Mouse (Mus musculus): ENCODE data around the gene Ptger3. TPM values are rescaled to one million over a fixed set of nuclear protein-coding genes. Genes with fewer than 3 reads are reported as not detected.
A peak's percentile ranks its signal among the peaks of the same experiment; 100 is the strongest.

Ptger3 gene
- 1.8 and 2.0 TPM in 2 replicates for polyA plus RNA-seq (2016; fragmentation: Nextera tagmentation; extraction: Ambion mirVana)

DNA sequence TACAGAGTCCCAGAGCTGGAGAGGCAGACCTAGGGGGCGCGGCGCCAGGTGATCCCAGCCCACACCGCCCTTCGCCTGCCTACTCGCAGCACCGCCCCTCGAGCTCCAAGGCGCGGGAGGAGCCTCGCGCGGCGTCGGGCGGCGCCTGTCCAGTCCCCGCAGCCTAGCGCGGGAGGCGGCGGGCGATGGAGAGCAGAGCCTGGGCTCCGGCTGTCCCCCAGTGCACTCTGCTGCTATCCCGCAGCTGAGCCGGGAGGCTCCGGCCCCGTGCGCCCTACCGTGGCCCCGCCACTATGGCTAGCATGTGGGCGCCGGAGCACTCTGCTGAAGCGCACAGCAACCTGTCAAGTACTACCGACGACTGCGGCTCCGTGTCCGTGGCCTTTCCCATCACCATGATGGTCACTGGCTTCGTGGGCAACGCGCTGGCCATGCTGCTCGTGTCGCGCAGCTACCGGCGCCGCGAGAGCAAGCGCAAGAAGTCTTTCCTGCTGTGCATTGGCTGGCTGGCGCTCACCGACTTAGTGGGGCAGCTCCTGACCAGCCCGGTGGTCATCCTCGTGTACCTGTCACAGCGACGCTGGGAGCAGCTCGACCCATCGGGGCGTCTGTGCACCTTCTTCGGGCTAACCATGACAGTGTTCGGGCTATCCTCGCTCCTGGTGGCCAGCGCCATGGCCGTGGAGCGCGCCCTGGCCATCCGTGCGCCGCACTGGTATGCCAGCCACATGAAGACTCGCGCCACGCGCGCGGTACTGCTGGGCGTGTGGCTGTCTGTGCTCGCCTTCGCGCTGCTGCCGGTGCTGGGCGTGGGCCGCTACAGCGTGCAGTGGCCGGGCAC, at the start of gene Ptger3:
Gene Ptger3, plus strand, starts transcription at position 168 of the 841 bp plus-strand sequence.
- Histone ChIP-seq H3K9ac (peak within 1 kb of the TSS; percentile 57), H3K4me3 (peak within 1 kb of the TSS; percentile 50), H3K27me3 (replicated peaks) (peaks cover 52% of the 10 kb centered on the region), H3K9me3 (replicated peaks) (no peaks in the 10 kb centered on the region), H3K36me3 (no peaks in the 10 kb centered on the region), H3K4me1 (replicated peaks) (peaks cover 14% of the 10 kb centered on the region), H3K4me2 (peak within 1 kb of the TSS; percentile 87), H3K27ac (ENCODE audit: poor library complexity, severe bottlenecking) (no peak within 1 kb of the TSS)
- ATAC-seq (ENCODE audit: insufficient number of reproducible peaks, low FRiP score) = peak; percentile 60
- 2% methylated on average over 84 of the region's 84 CpGs for WGBS

- ATAC-seq (ENCODE audit: insufficient number of reproducible peaks, low FRiP score) = peak; percentile 49
- WGBS = 19% methylated on average over 2 of the region's 2 CpGs
- peak overlapping the region; percentile 34; the same call in 1 of the 2 replicates for H3K27ac ChIP-seq (ENCODE audit: poor library complexity, severe bottlenecking)
These were observed 48.7 kb upstream of the Ptger3 start for GRCm38 (mm10) chr3:157517992-157518391.

DNA sequence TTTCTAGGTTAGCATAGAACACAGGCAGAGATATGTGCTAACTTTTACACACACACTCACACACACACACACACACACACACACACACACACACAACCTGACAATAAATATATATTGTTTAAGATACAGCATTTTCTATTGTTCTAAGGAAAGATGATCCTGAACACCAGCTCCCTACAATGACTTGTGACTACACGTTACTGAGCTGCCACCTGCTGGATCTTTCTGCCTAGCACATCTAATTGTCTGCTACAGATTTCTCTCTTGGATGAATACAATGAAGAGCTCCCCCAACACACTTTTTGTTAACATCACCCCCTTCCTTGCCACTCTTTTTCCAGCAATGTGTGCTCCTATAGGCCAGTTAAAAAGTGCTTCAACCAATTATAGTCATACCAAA, 46.3 kb upstream of the Ptger3 start:
- H3K4me3 ChIP-seq = no peak overlapping the region
- WGBS = 0% methylated on average over 1 of the region's 1 CpGs
- ATAC-seq (ENCODE audit: insufficient number of reproducible peaks, low FRiP score) = no peak

More at GRCm38 (mm10) chr3:157517992-157518391, 48.7 kb upstream of the Ptger3 start:
- H3K4me2 ChIP-seq = no peak overlapping the region
- no peaks in the 10 kb centered on the region for H3K9me3 ChIP-seq (replicated peaks)
- peaks cover 15% of the 10 kb centered on the region for H3K27me3 ChIP-seq (replicated peaks)
- H3K4me1 ChIP-seq (replicated peaks) = peaks cover 36% of the 10 kb centered on the region
- H3K36me3 ChIP-seq = no peaks in the 10 kb centered on the region
- H3K9ac ChIP-seq = no peak overlapping the region
- H3K4me3 ChIP-seq = no peak overlapping the region

DNA sequence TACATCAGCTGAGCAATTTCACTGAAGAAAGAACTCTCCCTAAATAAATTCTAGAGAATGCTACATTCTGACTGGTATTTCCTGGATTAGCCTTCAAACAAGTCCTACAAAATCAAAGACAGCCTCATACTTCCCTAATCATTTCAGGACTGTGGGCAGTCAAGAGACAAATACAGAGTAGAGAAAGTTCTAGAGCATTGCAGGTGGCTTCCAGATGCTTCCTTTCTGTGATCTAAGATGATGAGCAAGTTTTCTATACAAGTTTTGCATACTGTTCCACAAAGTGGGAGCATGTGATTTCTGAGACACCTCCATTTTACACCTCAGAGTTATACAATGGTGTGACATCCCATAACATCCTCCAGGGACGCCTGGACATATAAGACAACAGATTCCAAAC, 42.9 kb upstream of the Ptger3 start:
- no peaks in the 10 kb centered on the region for H3K36me3 ChIP-seq
- peaks cover 47% of the 10 kb centered on the region for H3K27me3 ChIP-seq (replicated peaks)
- peaks cover under 1% of the 10 kb centered on the region; the same call in 1 of the 2 replicates for H3K4me1 ChIP-seq (replicated peaks)
- WGBS = 33% methylated on average over 1 of the region's 1 CpGs
- H3K27ac ChIP-seq (ENCODE audit: poor library complexity, severe bottlenecking) = no peak overlapping the region
- no peak for ATAC-seq (ENCODE audit: insufficient number of reproducible peaks, low FRiP score)
- H3K9ac ChIP-seq = no peak overlapping the region
- no peaks in the 10 kb centered on the region for H3K9me3 ChIP-seq (replicated peaks)
- H3K4me2 ChIP-seq = no peak overlapping the region
- H3K4me3 ChIP-seq = no peak overlapping the region

More for the DNA sequence above, 46.3 kb upstream of the Ptger3 start:
- peaks cover 26% of the 10 kb centered on the region for H3K4me1 ChIP-seq (replicated peaks)
- no peaks in the 10 kb centered on the region for H3K9me3 ChIP-seq (replicated peaks)
- H3K27me3 ChIP-seq (replicated peaks) = peaks cover 28% of the 10 kb centered on the region
- H3K4me2 ChIP-seq = no peak overlapping the region
- H3K9ac ChIP-seq = no peak overlapping the region
- H3K27ac ChIP-seq (ENCODE audit: poor library complexity, severe bottlenecking) = no peak overlapping the region
- H3K36me3 ChIP-seq = no peaks in the 10 kb centered on the region

GRCm38 (mm10) chr3:157531585-157531984, 35.1 kb upstream of the Ptger3 start:
- 74% methylated on average over 2 of the region's 2 CpGs for WGBS
- peaks cover 44% of the 10 kb centered on the region for H3K27me3 ChIP-seq (replicated peaks)
- peaks cover 8% of the 10 kb centered on the region for H3K4me1 ChIP-seq (replicated peaks)

DNA sequence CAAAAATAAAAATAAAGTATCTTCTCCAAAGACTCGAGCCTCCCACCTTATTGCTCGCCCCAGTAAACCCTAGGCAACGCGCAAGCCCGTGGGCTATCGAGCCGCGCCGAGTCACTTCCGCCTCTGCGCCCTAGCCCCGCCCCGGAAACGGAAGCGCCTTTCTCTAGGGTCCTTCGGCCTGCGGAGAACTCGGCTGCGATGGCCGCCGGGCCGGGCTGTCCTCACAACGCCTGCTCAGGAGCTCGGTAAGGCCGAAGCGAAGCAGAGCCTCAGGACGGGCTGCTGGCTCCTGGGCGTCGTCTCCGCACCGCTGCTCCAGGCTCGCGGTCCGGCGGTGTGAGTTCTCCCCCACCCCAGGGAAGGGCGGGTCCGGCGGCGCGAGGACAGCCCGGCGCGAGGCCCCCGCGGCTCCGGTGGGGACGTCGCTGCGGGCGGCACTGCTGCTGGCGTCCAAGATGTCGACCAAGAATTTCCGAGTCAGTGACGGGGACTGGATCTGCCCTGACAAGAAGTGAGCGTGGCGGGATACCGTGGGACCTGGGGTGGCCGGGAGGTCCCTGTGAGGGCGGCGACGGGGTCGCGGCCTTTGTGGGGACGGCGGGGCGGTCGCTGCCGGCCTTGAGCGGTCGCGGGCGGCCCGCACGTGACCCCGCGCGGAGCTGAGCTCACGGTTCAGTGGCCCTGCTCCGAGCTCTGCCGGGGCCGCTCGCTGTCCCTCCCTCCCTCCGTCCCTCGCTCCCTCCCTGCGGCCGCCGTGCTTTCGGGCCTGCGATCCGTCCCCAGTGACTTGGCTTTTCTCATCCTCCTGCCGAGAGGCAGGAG, 32.5 kb upstream of the Ptger3 start, which contains the start of gene Zranb2:
Gene Zranb2, plus strand, starts transcription at position 197 of the 822 bp plus-strand sequence.
- Histone ChIP-seq H3K36me3 (peaks cover 18% of the 10 kb centered on the region), H3K27me3 (replicated peaks) (peaks cover 29% of the 10 kb centered on the region), H3K9ac (peak within 1 kb of the TSS; percentile 90), H3K27ac (ENCODE audit: poor library complexity, severe bottlenecking) (peak within 1 kb of the TSS; percentile 94), H3K4me1 (replicated peaks) (peaks cover 8% of the 10 kb centered on the region), H3K9me3 (replicated peaks) (0 out of 2 replicates have a peak, but pooled peaks cover 3% of the 10 kb centered on the region), H3K4me3 (peak within 1 kb of the TSS; percentile 87), H3K4me2 (peak within 1 kb of the TSS; percentile 73)
- ATAC-seq (ENCODE audit: insufficient number of reproducible peaks, low FRiP score) = peak; percentile 95
- WGBS = under 1% methylated on average over 91 of the region's 91 CpGs

More at GRCm38 (mm10) chr3:157531585-157531984, 35.1 kb upstream of the Ptger3 start:
- H3K27ac ChIP-seq (ENCODE audit: poor library complexity, severe bottlenecking) = no peak overlapping the region
- H3K4me3 ChIP-seq = no peak overlapping the region
- no peak overlapping the region for H3K9ac ChIP-seq
- no peak overlapping the region for H3K4me2 ChIP-seq
- peaks cover 4% of the 10 kb centered on the region; the same call in 1 of the 2 replicates for H3K36me3 ChIP-seq
- 0 out of 2 replicates have a peak, but pooled peaks cover 3% of the 10 kb centered on the region for H3K9me3 ChIP-seq (replicated peaks)
- no peak for ATAC-seq (ENCODE audit: insufficient number of reproducible peaks, low FRiP score)

DNA sequence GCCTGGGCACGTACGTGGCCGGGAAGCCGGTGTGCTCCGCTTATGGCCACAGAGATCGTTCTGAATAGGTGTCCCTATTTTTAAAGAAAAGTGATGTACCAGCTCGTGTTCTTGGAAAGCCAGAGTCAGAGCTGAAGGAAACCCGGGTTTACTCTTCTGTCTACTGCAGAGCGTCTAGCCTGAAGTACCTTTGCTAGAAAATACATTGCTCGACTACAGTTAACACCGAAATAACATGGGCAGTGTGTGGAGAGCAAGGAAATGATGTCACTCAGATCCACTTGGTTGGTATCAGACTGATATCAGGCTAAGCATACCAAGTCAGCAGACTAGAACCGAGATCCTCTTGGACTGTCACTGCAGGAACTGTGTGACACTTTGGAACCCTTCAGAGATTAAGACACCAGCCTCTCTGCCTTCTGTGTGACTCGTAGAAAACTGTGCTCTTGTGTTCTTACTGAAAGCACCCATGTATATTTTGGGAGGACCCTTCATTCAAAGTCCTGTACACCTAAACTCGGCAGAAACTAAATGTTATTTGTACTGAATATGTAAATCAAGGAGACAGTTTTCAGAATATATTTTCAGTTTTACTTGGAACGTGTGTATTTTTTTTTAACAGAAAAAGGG, 31.8 kb upstream of the Ptger3 start:
- ATAC-seq (ENCODE audit: insufficient number of reproducible peaks, low FRiP score) = peak; percentile 42
- peak overlapping the region; percentile 94 for H3K27ac ChIP-seq (ENCODE audit: poor library complexity, severe bottlenecking)
- peaks cover 22% of the 10 kb centered on the region for H3K27me3 ChIP-seq (replicated peaks)
- 2% methylated on average over 15 of the region's 15 CpGs for WGBS
- peaks cover 8% of the 10 kb centered on the region for H3K4me1 ChIP-seq (replicated peaks)
- H3K36me3 ChIP-seq = peaks cover 24% of the 10 kb centered on the region
- peak overlapping the region; percentile 87 for H3K4me3 ChIP-seq
- peak overlapping the region; percentile 90 for H3K9ac ChIP-seq
- H3K9me3 ChIP-seq (replicated peaks) = 0 out of 2 replicates have a peak, but pooled peaks cover 3% of the 10 kb centered on the region
- peak overlapping the region; percentile 73 for H3K4me2 ChIP-seq

- no peak overlapping the region for H3K9ac ChIP-seq
- ATAC-seq (ENCODE audit: insufficient number of reproducible peaks, low FRiP score) = no peak
- H3K36me3 ChIP-seq = peaks cover 38% of the 10 kb centered on the region
- H3K27me3 ChIP-seq (replicated peaks) = no peaks in the 10 kb centered on the region
- no peak overlapping the region for H3K27ac ChIP-seq (ENCODE audit: poor library complexity, severe bottlenecking)
- no peaks in the 10 kb centered on the region for H3K4me1 ChIP-seq (replicated peaks)
- H3K9me3 ChIP-seq (replicated peaks) = no peaks in the 10 kb centered on the region
- H3K4me3 ChIP-seq = no peak overlapping the region
- no peak overlapping the region for H3K4me2 ChIP-seq
- WGBS = 96% methylated on average over 2 of the region's 2 CpGs
These were observed 17.4 kb upstream of the Ptger3 start for GRCm38 (mm10) chr3:157549323-157549722.

DNA sequence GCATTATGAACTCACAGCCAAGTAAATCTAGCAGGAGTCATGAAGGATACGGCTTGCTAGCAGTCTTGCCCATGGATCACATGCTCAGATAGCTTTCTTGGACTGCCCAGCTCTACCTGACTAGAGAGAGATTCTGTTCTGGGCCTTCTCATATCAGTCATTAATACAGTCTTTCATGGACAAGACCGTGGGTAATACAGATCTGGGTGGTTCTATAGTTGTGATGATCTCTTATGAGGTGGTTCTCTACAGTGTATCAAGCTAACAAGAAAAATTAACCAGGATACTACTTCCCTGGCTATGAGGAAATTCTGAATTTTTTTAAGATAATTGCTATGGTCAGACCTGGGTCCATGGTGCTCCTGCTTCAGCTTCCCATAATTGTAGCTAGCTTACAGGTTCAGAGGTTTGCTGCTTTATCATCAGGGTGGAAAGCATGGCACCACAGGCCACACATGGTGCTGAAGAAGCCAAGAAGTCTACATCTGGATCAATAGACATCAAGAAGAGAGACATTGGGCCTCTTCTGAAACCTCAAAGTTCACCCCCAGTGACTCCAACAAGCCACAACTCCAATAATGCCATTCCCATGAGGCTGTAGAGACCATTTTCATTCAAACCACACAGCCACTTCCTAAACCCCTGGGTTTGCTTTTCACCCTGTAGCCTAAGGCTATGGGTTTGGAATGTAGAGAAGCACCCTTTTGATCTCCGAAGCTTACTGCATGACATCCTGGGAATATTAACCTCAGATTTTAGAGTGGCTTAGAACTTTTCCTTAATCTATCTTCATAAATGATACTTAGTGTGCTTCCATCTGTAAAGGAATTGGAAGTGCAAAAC, 16.7 kb upstream of the Ptger3 start:
- Histone ChIP-seq H3K9me3 (replicated peaks) (no peaks in the 10 kb centered on the region), H3K9ac (no peak overlapping the region), H3K4me2 (no peak overlapping the region), H3K4me3 (no peak overlapping the region), H3K36me3 (peaks cover 33% of the 10 kb centered on the region), H3K4me1 (replicated peaks) (no peaks in the 10 kb centered on the region), H3K27me3 (replicated peaks) (no peaks in the 10 kb centered on the region), H3K27ac (ENCODE audit: poor library complexity, severe bottlenecking) (no peak overlapping the region)
- WGBS = 96% methylated on average over 3 of the region's 3 CpGs
- ATAC-seq (ENCODE audit: insufficient number of reproducible peaks, low FRiP score) = no peak

GRCm38 (mm10) chr3:157565196-157565595, 1.5 kb upstream of the Ptger3 start:
- Histone ChIP-seq H3K27ac (ENCODE audit: poor library complexity, severe bottlenecking) (no peak overlapping the region), H3K9me3 (replicated peaks) (no peaks in the 10 kb centered on the region), H3K4me1 (replicated peaks) (peaks cover 14% of the 10 kb centered on the region), H3K4me3 (no peak overlapping the region), H3K4me2 (no peak overlapping the region), H3K9ac (no peak overlapping the region), H3K27me3 (replicated peaks) (peaks cover 47% of the 10 kb centered on the region), H3K36me3 (no peaks in the 10 kb centered on the region)
- ATAC-seq (ENCODE audit: insufficient number of reproducible peaks, low FRiP score) = no peak
- WGBS = 4% methylated on average over 2 of the region's 2 CpGs

Data from heart, embryonic 12.5 days (tissue).